Mouse (Mus musculus) T-helper 2 cell (primary cell): ENCODE measurements around the gene Hspb7.

Source experiments
- in situ Hi-C: fragments of 300-600 bp; cut with MboI, MseI; formaldehyde crosslinking; loops from one replicate; pipeline ENCODE4 v1.15.1; 2025; ENCODE audit warnings: high pct_unique_total_duplicates

The Hspb7 gene

DNA sequence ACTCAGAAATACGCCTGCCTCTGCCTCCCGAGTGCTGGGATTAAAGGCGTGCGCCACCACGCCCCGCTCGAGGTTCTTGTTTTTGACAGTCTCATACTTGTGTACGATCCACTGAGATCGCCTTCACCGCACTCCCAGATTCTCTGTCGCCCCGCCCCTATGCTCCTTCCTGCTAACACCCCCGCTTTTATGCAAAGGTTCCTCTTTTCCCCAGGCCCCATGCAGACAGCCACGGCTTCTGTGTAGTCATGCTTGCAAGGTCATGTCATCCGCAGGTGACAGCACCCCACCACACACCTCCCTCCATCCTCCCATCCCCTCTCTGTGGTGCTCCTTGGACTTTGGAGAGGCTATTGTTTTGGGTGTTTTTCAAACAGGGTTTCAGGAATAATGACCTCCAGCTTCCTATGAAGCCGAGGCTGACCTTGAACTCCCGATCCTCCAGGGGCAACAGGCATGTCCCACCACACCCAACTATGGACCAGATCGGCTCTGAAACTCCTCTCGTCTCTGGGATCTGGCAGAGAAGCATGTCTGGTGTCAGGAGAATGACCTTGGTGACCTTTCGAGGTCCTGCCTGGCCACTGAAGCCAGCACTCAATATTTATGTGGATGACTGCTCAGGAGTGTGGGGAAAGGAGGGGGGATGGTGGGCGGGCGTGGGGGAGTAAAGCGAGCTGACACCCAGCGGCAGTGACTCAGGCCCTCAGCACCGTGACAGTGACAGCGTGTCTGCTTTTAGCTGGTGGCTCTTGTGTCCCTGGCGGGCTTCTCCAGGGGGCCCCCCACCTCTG, 984 bp upstream of the Hspb7 start:
- in situ Hi-C loops, result loop anchor here (10.0 kb wide), 2 partner anchors 525 to 715 kb away; partner anchors contain the start of gene Rcc2

DNA sequence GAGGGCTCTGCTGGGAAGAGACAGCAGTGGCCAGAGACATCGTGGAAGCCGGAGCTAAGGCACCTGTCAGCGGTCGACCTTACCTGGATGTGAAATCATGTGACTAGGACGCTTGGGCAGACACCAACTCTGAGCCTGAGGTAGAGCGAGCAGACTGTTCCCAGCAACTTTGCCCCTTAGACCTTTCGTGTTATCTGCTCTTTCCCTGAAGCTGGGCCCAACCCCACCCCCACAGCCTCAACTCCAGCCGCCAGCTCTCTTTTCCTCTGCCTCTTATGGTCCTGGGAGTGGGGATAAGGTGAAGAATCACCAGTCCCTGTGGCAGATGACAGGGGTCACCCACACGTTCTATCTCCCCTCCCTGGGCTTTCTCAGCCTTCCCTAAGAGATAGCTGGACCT, 307 bp downstream of the Hspb7 start:
- in situ Hi-C loops, result loop anchor here (10.0 kb wide), 1 partner anchor 716 kb away; the partner anchor contains the start of gene Rcc2

- in situ Hi-C loops, result loop anchor here (10.0 kb wide), 1 partner anchor 717 kb away; the partner anchor contains the start of gene Rcc2
Measured at GRCm38 (mm10) chr4:141421423-141421822, 844 bp downstream of the Hspb7 start.

- in situ Hi-C loops, result loop anchor here (10.0 kb wide), 1 partner anchor 718 kb away; the partner anchor contains the start of gene Rcc2
Measured at GRCm38 (mm10) chr4:141422841-141423240, 2.3 kb downstream of the Hspb7 start.

- in situ Hi-C loops, result loop anchor here (10.0 kb wide), 1 partner anchor 718 kb away; the partner anchor contains the start of gene Rcc2
Measured at GRCm38 (mm10) chr4:141423288-141423687, 2.7 kb downstream of the Hspb7 start.

DNA sequence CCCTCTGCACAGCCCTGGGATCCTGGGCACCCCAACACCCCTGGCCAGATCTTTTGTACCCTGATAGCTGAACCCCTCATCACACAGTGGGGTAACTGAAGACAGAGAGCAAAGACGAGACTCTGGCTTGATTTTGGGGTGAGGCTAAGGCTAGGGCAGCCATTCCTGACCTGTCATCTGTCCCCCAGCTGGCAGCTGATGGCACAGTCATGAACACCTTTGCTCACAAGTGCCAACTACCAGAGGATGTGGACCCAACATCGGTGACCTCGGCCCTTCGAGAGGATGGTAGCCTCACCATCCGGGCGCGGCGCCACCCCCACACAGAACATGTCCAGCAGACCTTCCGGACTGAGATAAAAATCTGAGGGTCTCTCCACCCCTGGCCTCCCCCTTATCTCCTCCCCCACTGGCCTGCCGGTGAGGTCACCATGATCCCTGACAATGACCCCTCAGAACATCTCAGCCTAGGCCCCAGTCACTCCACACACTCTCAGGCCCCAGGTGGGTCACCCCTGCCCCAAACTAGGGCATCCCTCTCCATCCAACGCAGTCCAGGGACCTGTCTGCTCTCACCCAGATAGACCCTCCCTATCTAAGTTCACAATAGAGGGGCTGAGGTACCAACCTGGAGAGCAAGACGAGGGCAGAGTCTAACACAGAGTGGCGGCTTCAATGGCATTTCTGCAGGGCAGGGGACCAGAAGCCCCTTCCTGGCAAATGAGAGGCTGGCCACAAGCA, 3.3 kb downstream of the Hspb7 start:
- in situ Hi-C loops, result loop anchor here (10.0 kb wide), 1 partner anchor 719 kb away; the partner anchor contains the start of gene Rcc2

- in situ Hi-C loops, result loop anchor here (10.0 kb wide), 1 partner anchor 721 kb away; the partner anchor contains the start of gene Rcc2
Measured at GRCm38 (mm10) chr4:141425484-141426479, 5.2 kb downstream of the Hspb7 start.

- in situ Hi-C loops, result loop anchor here (10.0 kb wide), 1 partner anchor 722 kb away; the partner anchor contains the start of gene Rcc2
Measured at GRCm38 (mm10) chr4:141426796-141427745, 6.5 kb downstream of the Hspb7 start.

DNA sequence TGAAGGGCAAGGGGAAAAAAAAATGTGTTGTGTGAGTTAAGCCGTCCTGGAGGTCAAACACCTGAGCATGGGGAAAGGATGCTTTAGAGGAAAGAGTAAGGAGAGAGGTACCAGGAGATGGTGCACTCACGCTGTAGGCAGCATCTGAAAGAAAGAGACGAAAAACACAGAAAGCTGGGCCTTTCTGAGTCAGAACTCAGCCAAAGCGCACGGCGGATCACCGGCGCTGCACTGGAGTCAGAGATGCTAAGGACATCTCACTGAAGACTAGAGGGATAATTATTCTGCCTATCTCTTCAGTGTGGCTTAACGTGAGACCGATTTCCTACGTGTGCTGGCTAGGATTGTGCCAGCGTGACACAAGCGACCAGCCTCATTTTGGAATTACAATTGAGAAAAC, 7.3 kb downstream of the Hspb7 start:
- in situ Hi-C loops, result loop anchor here (10.0 kb wide), 1 partner anchor 723 kb away; the partner anchor contains the start of gene Rcc2

DNA sequence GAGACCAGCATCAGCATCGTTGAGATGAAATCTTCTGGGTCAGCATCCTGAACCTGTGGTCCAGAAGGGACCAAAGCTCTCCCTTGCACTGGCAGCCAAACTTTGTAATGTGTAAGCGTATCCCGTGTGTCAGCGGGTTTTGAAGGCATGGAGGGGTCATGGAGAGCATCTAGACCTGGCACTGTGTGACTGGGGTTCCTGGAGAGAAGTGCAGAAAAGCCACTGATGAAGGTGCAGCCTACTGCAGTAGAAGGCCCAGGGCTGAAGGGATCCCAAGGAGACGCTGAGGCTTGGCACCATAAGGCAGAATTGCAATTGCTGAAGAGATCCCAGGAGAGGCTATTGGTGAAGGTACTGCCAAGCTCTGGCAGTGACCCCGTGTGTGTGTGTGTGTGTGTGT, 8.8 kb downstream of the Hspb7 start:
- in situ Hi-C loops, result loop anchor here (10.0 kb wide), 1 partner anchor 725 kb away; the partner anchor contains the start of gene Rcc2

DNA sequence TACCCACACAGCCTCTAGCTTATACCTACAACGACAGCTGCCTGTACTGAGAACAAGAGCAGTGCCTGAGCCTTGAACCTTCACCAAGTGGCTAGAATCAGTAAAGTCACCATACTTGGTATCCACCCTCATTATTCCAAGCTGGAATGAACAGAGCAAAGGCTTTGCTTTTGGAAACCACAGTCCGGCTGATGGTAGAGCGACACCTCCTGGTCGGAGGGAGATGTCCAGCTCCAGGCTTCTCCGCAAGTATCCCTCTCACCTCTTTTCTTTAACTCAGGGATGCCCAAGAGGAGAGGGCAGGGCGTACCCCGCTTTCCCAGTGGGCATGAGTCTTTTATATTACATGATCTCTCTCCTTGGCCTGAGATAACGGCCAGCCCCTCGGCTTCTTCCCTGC, 9.3 kb downstream of the Hspb7 start:
- in situ Hi-C loops, result loop anchor here (10.0 kb wide), 1 partner anchor 725 kb away; the partner anchor contains the start of gene Rcc2

DNA sequence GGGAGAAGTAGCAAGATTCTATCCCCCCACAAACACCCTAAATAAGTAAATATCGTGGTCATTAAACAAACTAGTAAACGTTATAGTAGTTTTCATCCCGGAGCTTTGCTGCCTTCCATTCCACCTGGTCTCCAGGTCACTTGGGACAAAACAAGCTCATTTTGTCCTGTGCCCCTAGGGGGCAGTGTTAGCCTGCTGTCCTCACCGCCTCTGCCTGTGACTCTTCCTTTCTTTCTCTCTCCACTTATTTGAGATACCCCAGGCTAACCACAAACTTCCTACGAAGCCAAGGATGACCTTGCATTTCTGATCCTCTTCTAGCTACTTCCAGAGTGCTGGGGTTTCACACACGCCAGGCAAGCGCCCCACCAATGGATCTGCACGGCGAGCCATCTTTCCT, 10.4 kb downstream of the Hspb7 start:
- in situ Hi-C loops, result no loop called here

DNA sequence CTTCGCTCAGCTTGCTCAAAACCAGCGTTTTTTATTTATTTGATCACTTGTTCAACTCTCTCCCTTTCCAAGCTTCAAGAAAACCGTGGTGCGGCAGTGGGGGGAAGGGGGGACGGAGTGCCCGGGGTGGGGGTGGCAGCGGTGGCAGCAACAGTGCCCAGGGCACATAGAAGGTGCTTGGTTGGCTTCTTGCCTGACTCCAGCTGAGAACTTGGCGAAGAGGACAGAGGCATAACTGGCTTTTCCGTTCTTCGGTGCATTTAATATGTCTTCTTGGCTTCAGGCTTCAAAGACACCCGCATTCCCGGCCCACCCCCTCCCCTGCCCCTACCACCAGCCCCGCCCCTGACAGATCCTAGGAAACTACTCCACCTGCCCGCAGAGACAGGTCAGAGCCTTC, 12.1 kb downstream of the Hspb7 start:
- in situ Hi-C loops, result no loop called here

GRCm38 (mm10) chr4:141433191-141433590, 12.6 kb downstream of the Hspb7 start:
- in situ Hi-C loops, result no loop called here

- in situ Hi-C loops, result no loop called here
Measured at GRCm38 (mm10) chr4:141435974-141436373, 15.4 kb downstream of the Hspb7 start, which contains the start of gene Srarp. Gene Srarp, minus strand, starts transcription at chr4:141436105.

GRCm38 (mm10) chr4:141439083-141439803, 18.7 kb downstream of the Hspb7 start:
- in situ Hi-C loops, result no loop called here

- in situ Hi-C loops, result no loop called here
Measured at GRCm38 (mm10) chr4:141440877-141441276, 20.3 kb downstream of the Hspb7 start.

DNA sequence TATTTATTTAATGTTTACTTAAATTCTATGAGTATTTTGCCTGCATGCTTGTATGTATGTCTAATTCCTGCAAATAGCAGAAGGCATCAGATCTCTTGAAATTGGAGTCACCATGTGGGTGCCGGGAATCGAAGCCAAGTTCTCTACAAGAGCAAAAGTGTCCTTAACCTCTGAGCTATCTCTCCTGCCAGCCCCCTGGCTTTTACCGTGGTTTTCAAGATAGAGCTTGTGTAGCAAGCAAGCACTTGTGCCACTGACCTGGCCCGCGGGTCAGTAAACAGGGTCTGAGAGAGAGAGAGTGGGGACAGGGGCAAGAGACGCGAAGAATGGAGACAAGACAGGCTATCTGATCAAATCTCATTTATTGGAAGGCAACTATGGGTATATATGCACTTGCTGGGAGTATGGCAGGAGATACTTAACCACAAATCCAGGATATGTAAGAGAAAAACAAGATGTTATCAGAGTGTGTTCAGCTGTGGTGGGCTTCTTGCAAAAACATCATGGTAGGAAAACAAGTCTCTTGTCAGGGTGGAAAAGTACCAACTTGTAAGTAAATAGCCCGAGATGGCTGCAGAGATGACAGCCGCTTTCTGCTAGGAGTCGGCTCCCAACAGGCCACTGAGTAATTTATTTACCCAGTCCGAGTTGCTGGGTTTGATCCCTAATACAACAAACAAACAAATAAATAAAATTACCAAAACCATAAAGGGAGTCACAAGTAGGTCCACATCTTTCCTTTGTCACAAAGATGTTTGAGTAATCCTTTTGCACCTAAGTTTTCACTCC, 23.3 kb downstream of the Hspb7 start:
- in situ Hi-C loops, result no loop called here
